Mouse (Mus musculus) erythroblast, embryonic 14.5 days (primary cell): ENCODE data around the gene Gp1ba.

Source experiments
- GATA1 ChIP-seq: IDR thresholded peaks from 2 replicates; pipeline ENCODE4 v1.6.1; 2012; ENCODE audit warnings: low read length, inconsistent platforms, mixed read lengths
- TAL1 ChIP-seq: IDR thresholded peaks from 3 replicates; pipeline ENCODE4 v1.6.1; 2012; ENCODE audit warnings: low read length, inconsistent platforms, mixed read lengths

- TF ChIP-seq GATA1 (no peak), TAL1 (no peak)
Observed at GRCm38 (mm10) chr11:70688372-70688771, 49.5 kb downstream of the Gp1ba start.
